Mouse (Mus musculus) liver, embryonic 12.5 days (tissue): ENCODE results near the gene Dnajc25. TPM values are rescaled to one million over a fixed set of nuclear protein-coding genes. Genes with fewer than 3 reads are reported as not detected.

Experiments
- ATAC-seq: fragments of 200-750 bp; cut with Nextera tagmentation; 2 replicates; pipeline ENCODE4 v1.8.0; 2017; ENCODE audit warnings: moderate number of reproducible peaks, mild to moderate bottlenecking, moderate library complexity
- H3K27ac ChIP-seq: fragments of 300-500 bp; sonication (generic); 2 replicates; pipeline ENCODE4 v1.5.1; 2016; ENCODE audit warnings: mild to moderate bottlenecking
- H3K27me3 ChIP-seq: fragments of 300-500 bp; sonication (generic); replicated peaks from 2 replicates; pipeline ENCODE4 v1.6.1; 2016; ENCODE audit warnings: mild to moderate bottlenecking, moderate library complexity
- H3K36me3 ChIP-seq: fragments of 300-500 bp; sonication (generic); 2 replicates; pipeline ENCODE4 v1.6.1; 2016; ENCODE audit warnings: mild to moderate bottlenecking, moderate library complexity
- H3K4me1 ChIP-seq: fragments of 300-500 bp; sonication (generic); 2 replicates; pipeline ENCODE4 v1.6.1; 2016
- H3K4me2 ChIP-seq: fragments of 300-500 bp; sonication (generic); 2 replicates; pipeline ENCODE4 v1.6.1; 2016; ENCODE audit warnings: mild to moderate bottlenecking, moderate library complexity
- H3K4me3 ChIP-seq: fragments of 300-500 bp; sonication (generic); 2 replicates; pipeline ENCODE4 v1.5.1; 2016; ENCODE audit warnings: mild to moderate bottlenecking, moderate library complexity
- H3K9ac ChIP-seq: fragments of 300-500 bp; sonication (generic); 2 replicates; pipeline ENCODE4 v1.6.1; 2016; ENCODE audit warnings: mild to moderate bottlenecking, moderate library complexity
- H3K9me3 ChIP-seq: fragments of 300-500 bp; sonication (generic); replicated peaks from 2 replicates; pipeline ENCODE4 v1.6.1; 2016; ENCODE audit warnings: mild to moderate bottlenecking, moderate library complexity
- WGBS: fragments of 180-500 bp; shearing (Covaris S2); methylation state at CpG from one replicate; pipeline ENCODE4 v1.1.7; 2016; ENCODE audit not compliant: insufficient replicate concordance; 5-methylcytosine and 5-hydroxymethylcytosine counted together
- polyA plus RNA-seq: library from polyadenylated mRNA; unstranded; fragments of >200 nt; fragmentation: Nextera tagmentation; extraction: Ambion mirVana; gene quantifications from 2 replicates; pipeline ENCODE4 v1.2.1, GENCODE M21; 2016

Gene Dnajc25
- polyA plus RNA-seq, 1 experiment from 2014 or later = 9.2 TPM

DNA sequence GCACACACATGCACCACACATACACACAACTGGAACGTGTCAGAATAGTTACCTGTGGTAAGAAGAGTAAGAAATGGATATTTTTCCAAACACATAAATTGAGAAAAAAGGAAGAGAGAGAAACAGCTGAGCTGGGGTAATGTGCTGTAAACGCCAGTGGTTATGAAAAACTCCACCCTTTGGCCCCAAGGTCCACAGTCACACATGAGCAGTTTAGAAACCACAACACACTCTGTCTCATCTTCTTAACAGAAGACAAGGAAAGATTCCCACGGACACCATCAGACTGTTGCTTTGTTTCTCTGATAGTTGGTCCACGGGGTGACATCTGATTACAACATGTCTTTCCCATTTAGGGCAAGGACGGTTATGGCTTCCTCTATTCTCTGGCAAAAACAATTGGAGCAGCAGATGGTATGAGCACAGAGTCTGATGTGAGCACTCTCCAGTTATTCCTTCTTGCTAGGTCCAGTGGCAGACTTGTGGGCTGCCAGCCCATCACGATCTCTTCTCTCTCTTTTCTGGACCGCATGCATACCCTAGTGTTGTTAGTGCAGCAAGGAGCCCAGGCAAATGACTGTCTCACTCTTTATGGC lies 5.5 kb upstream of the Dnajc25 start:
- H3K36me3 ChIP-seq = no peaks in the 10 kb centered on the region
- H3K4me3 ChIP-seq = no peak overlapping the region
- H3K4me1 ChIP-seq = peaks cover 82% of the 10 kb centered on the region
- no peak for ATAC-seq
- no peaks in the 10 kb centered on the region for H3K9me3 ChIP-seq
- 55% methylated on average over 7 of the region's 7 CpGs for WGBS
- H3K4me2 ChIP-seq = no peak overlapping the region
- no peak overlapping the region for H3K9ac ChIP-seq
- no peak overlapping the region for H3K27ac ChIP-seq
- no peaks in the 10 kb centered on the region for H3K27me3 ChIP-seq

DNA sequence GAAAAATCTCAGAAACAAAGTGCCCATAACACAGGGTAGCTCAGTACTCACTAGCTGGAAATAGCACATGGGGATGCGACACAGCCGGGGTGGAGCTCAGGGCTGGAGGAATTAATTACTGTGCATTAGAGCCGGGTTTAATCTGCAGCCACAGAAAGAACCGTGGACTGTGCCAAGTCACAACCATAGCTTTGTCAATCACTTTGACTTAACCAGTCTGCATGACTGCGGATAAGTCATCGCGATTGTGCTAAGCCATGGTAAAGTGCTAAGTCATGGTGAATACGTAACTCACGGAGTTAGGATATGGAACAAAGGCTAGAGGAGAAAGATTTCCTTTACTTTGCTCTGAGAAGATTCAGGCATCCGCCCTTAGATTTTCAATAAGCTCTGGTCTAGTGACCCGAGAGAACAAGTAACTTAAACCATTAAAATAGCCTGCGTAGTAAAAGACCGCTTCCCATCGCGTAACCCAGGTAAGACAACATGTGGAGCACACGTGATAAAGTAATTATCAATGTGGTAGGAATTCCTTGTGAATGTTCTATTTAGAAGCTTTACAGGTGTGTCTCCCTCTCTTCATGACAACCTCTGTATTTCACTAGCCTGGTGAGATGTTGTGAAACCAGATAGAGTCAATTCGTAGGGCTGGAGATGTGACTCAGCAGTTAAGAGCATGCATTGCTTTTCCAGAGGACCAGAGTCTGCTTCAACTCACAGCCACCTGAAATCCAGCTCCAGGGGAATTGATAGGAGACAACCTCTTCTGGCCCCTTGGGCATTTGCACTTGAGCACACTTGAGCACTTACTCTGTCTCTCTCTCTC lies 4.0 kb upstream of the Dnajc25 start:
- Histone ChIP-seq H3K4me2 (peak overlapping the region; percentile 42), H3K9ac (no peak overlapping the region), H3K4me3 (no peak overlapping the region), H3K36me3 (no peaks in the 10 kb centered on the region), H3K9me3 (no peaks in the 10 kb centered on the region), H3K4me1 (peaks cover 85% of the 10 kb centered on the region), H3K27ac (peak overlapping the region; percentile 68), H3K27me3 (no peaks in the 10 kb centered on the region)
- 61% methylated on average over 17 of the region's 17 CpGs for WGBS
- ATAC-seq = peak; percentile 51

- 27% methylated on average over 5 of the region's 5 CpGs for WGBS
- peak overlapping the region; percentile 51 for H3K4me2 ChIP-seq
- H3K9ac ChIP-seq = peak overlapping the region; percentile 28
- peak; percentile 71 for ATAC-seq
- peaks cover 71% of the 10 kb centered on the region for H3K4me1 ChIP-seq
- H3K27me3 ChIP-seq = no peaks in the 10 kb centered on the region
- no peaks in the 10 kb centered on the region for H3K9me3 ChIP-seq
- H3K36me3 ChIP-seq = no peaks in the 10 kb centered on the region
- no peak overlapping the region for H3K4me3 ChIP-seq
- H3K27ac ChIP-seq = peak overlapping the region; percentile 9
These were observed 2.7 kb upstream of the Dnajc25 start for GRCm38 (mm10) chr4:58992195-58992594.

- peaks cover 58% of the 10 kb centered on the region for H3K4me1 ChIP-seq
- no peak overlapping the region for H3K9ac ChIP-seq
- no peak for ATAC-seq
- H3K27me3 ChIP-seq = no peaks in the 10 kb centered on the region
- H3K27ac ChIP-seq = no peak overlapping the region
- H3K4me2 ChIP-seq = no peak overlapping the region
- WGBS = 49% methylated on average over 8 of the region's 8 CpGs
- no peak overlapping the region for H3K4me3 ChIP-seq
- H3K36me3 ChIP-seq = no peaks in the 10 kb centered on the region
- H3K9me3 ChIP-seq = no peaks in the 10 kb centered on the region
These were observed 410 bp downstream of the Dnajc25 start for GRCm38 (mm10) chr4:58995251-58995693.

- H3K4me3 ChIP-seq = no peak overlapping the region
- H3K9ac ChIP-seq = no peak overlapping the region
- no peak overlapping the region for H3K27ac ChIP-seq
- H3K9me3 ChIP-seq = no peaks in the 10 kb centered on the region
- H3K4me1 ChIP-seq = peaks cover 41% of the 10 kb centered on the region
- H3K27me3 ChIP-seq = no peaks in the 10 kb centered on the region
- ATAC-seq = no peak
- no peak overlapping the region for H3K4me2 ChIP-seq
- no peaks in the 10 kb centered on the region for H3K36me3 ChIP-seq
- WGBS = 76% methylated on average over 5 of the region's 5 CpGs
These were observed 2.2 kb downstream of the Dnajc25 start for GRCm38 (mm10) chr4:58997081-58997480.

DNA sequence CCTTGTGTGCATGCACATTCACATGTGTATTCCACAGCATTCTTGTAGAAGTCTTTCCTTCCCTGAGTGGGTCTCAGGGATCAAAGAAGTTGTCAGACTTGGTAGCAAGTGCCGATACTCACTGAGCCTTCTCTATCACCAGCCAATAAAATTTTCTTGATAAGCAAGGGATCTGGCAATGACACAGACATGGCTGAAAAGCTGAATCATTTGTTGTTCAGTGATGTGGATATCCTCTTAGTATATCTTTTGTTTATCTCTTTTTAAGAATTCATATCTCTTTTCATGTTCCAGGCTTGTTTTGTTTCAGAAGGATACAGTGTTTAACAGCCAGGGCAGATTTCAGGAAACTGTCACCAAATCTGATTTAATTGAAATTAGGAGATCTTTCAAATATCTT lies 3.8 kb downstream of the Dnajc25 start:
- Histone ChIP-seq H3K36me3 (no peaks in the 10 kb centered on the region), H3K4me3 (no peak overlapping the region), H3K27me3 (no peaks in the 10 kb centered on the region), H3K9me3 (no peaks in the 10 kb centered on the region), H3K9ac (no peak overlapping the region), H3K4me1 (peaks cover 37% of the 10 kb centered on the region), H3K4me2 (no peak overlapping the region), H3K27ac (no peak overlapping the region)
- 59% methylated on average over 1 of the region's 1 CpGs for WGBS
- ATAC-seq = no peak

- WGBS = 0% methylated on average over 2 of the region's 2 CpGs
These were observed 4.8 kb downstream of the Dnajc25 start for GRCm38 (mm10) chr4:58999686-59000085.

GRCm38 (mm10) chr4:59000614-59001013 lies 5.8 kb downstream of the Dnajc25 start:
- no peaks in the 10 kb centered on the region for H3K36me3 ChIP-seq
- WGBS = 2% methylated on average over 2 of the region's 2 CpGs
- ATAC-seq = no peak

More at GRCm38 (mm10) chr4:58999686-59000085, 4.8 kb downstream of the Dnajc25 start:
- Histone ChIP-seq H3K9me3 (no peaks in the 10 kb centered on the region), H3K27me3 (no peaks in the 10 kb centered on the region), H3K4me1 (peaks cover 40% of the 10 kb centered on the region), H3K4me2 (no peak overlapping the region), H3K27ac (no peak overlapping the region), H3K4me3 (no peak overlapping the region), H3K9ac (no peak overlapping the region), H3K36me3 (no peaks in the 10 kb centered on the region)
- ATAC-seq = no peak

DNA sequence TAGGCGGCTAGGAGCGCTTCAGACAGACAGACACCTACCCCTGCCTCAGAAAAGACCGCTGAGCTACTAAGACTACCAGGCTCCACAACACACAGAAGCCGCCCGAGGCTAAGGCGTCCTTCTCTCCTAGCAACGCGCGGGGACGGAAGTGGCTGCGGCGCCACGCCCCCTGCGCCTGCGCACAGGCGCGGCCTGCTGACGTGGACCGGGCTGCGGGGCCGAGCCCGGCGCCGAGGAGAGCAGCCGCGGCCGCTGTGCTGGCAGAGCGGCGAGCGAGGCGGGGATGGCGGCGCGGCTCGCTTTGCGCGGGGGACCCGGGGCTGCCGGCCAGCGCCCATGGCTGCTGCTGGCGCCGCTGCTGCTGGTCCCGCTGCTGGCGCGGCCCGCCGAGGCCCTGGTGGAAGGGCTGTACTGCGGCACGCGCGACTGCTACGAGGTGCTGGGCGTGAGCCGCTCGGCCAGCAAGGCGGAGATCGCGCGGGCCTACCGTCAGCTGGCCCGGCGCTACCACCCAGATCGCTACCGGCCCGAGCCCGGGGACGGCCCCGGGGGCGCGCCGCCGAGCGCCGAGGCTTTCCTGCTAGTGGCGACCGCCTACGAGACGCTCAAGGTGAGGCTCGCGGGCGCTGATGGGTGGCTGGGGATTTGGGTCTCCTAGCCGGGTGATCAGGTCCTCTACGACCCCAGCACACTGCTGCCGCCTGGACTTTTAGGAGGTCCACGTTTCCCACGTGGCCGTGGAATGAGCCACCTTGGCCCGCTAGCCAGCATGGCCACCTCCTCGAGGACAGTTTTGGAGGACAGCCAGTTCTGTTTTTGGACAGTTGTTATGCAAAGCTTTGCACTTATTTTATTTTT lies 8.3 kb downstream of the Dnajc25 start, which contains the start of gene Gm20503:
TSS of gene Gm20503 (plus strand) at position 263 of the 858 bp plus-strand sequence.
- WGBS = under 1% methylated on average over 73 of the region's 89 CpGs
- H3K4me1 ChIP-seq = peaks cover 56% of the 10 kb centered on the region
- H3K36me3 ChIP-seq = no peaks in the 10 kb centered on the region
- H3K4me3 ChIP-seq = peak within 1 kb of the TSS; percentile 96
- ATAC-seq = peak; percentile 96
- peak within 1 kb of the TSS; percentile 98 for H3K4me2 ChIP-seq
- H3K9me3 ChIP-seq = no peaks in the 10 kb centered on the region
- no peaks in the 10 kb centered on the region for H3K27me3 ChIP-seq
- peak within 1 kb of the TSS; percentile 93 for H3K27ac ChIP-seq
- H3K9ac ChIP-seq = peak within 1 kb of the TSS; percentile 94

More at GRCm38 (mm10) chr4:59000614-59001013, 5.8 kb downstream of the Dnajc25 start:
- H3K9me3 ChIP-seq = no peaks in the 10 kb centered on the region
- no peak overlapping the region for H3K27ac ChIP-seq
- no peak overlapping the region for H3K4me3 ChIP-seq
- no peak overlapping the region for H3K9ac ChIP-seq
- H3K27me3 ChIP-seq = no peaks in the 10 kb centered on the region
- peaks cover 40% of the 10 kb centered on the region for H3K4me1 ChIP-seq
- no peak overlapping the region for H3K4me2 ChIP-seq

DNA sequence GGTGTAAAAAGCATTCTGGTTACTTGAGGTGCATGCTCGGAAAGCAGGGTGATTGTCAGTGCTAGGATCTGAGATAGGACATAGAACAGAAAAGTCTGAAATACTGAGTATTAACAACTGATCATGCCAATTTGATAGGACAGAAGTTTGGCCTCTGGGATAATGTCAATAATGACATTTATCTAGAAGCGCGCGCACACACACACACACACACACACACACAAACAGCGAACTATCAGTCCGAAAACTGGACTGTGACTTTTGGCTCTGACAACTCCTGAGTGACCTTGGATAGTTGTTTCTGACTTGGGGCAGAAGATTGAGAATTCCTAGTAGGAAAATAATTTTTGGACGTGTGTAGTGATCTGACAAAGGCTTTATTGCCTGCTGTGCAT lies 8.9 kb downstream of the Dnajc25 start:
- Histone ChIP-seq H3K4me2 (peak overlapping the region; percentile 98), H3K9ac (peak overlapping the region; percentile 94), H3K27me3 (no peaks in the 10 kb centered on the region), H3K27ac (peak overlapping the region; percentile 93), H3K4me1 (peaks cover 57% of the 10 kb centered on the region), H3K36me3 (no peaks in the 10 kb centered on the region), H3K9me3 (no peaks in the 10 kb centered on the region), H3K4me3 (peak overlapping the region; percentile 96)
- 22% methylated on average over 7 of the region's 7 CpGs for WGBS
- ATAC-seq = no peak

- Histone ChIP-seq H3K9ac (no peak overlapping the region), H3K4me1 (peaks cover 78% of the 10 kb centered on the region), H3K27ac (no peak overlapping the region), H3K4me3 (no peak overlapping the region), H3K36me3 (no peaks in the 10 kb centered on the region), H3K4me2 (no peak overlapping the region), H3K27me3 (no peaks in the 10 kb centered on the region), H3K9me3 (no peaks in the 10 kb centered on the region)
- WGBS = 52% methylated on average over 8 of the region's 8 CpGs
- no peak for ATAC-seq
These were observed 11.3 kb downstream of the Dnajc25 start for GRCm38 (mm10) chr4:59006211-59006610.
